Mouse (Mus musculus) limb, embryonic 10.5 days (tissue): ENCODE data around the gene Trabd2b. TPM values are rescaled to one million over a fixed set of nuclear protein-coding genes. Genes with fewer than 3 reads are reported as not detected.

Source experiments
- DNase-seq: peaks from one replicate; pipeline ENCODE4 v3.0.0-alpha.2; 2017; ENCODE audit warnings: low spot score
- H3K27ac ChIP-seq: fragments of 300-500 bp; sonication (generic); 2 replicates; pipeline ENCODE4 v1.5.1; 2016; ENCODE audit warnings: mild to moderate bottlenecking
- H3K27me3 ChIP-seq: fragments of 300-500 bp; sonication (generic); 2 replicates; pipeline ENCODE4 v1.6.1; 2016; ENCODE audit warnings: low read depth, mild to moderate bottlenecking; ENCODE audit not compliant: poor library complexity, severe bottlenecking
- H3K36me3 ChIP-seq: fragments of 300-500 bp; sonication (generic); 2 replicates; pipeline ENCODE4 v1.6.1; 2016; ENCODE audit warnings: mild to moderate bottlenecking, moderate library complexity
- H3K4me1 ChIP-seq: fragments of 300-500 bp; sonication (generic); 2 replicates; pipeline ENCODE4 v1.6.1; 2016
- H3K4me3 ChIP-seq: fragments of 300-500 bp; sonication (generic); 2 replicates; pipeline ENCODE4 v1.5.1; 2016; ENCODE audit warnings: mild to moderate bottlenecking, moderate library complexity
- H3K9me3 ChIP-seq: fragments of 300-500 bp; sonication (generic); replicated peaks from 2 replicates; pipeline ENCODE4 v1.6.1; 2016; ENCODE audit warnings: mild to moderate bottlenecking
- WGBS: fragments of 180-500 bp; shearing (Covaris S2); methylation state at CpG from one replicate; pipeline ENCODE4 v1.1.7; 2016; 5-methylcytosine and 5-hydroxymethylcytosine counted together
- polyA plus RNA-seq: library from polyadenylated mRNA; unstranded; fragments of >200 nt; fragmentation: Nextera tagmentation; extraction: Ambion mirVana; gene quantifications from 2 replicates; pipeline ENCODE4 v1.2.1, GENCODE M21; 2016

Gene Trabd2b
- polyA plus RNA-seq, 1 experiment from 2014 or later = 0.34 TPM

- peaks cover 43% of the 10 kb centered on the region; the same call in 1 of the 2 replicates for H3K27me3 ChIP-seq
- DNase-seq = no peak
- no peaks in the 10 kb centered on the region for H3K4me1 ChIP-seq
- no peak overlapping the region for H3K27ac ChIP-seq
- WGBS = 89% methylated on average over 4 of the region's 4 CpGs
- H3K4me3 ChIP-seq = no peak overlapping the region
- H3K36me3 ChIP-seq = no peaks in the 10 kb centered on the region
- H3K9me3 ChIP-seq = no peaks in the 10 kb centered on the region
These were observed 206.3 kb downstream of the Trabd2b start for GRCm38 (mm10) chr4:114612827-114613226.

GRCm38 (mm10) chr4:114614086-114614485, 207.6 kb downstream of the Trabd2b start:
- Histone ChIP-seq H3K36me3 (no peaks in the 10 kb centered on the region), H3K9me3 (no peaks in the 10 kb centered on the region), H3K27me3 (peaks cover 43% of the 10 kb centered on the region; the same call in 1 of the 2 replicates), H3K4me1 (no peaks in the 10 kb centered on the region), H3K27ac (no peak overlapping the region), H3K4me3 (no peak overlapping the region)
- no peak for DNase-seq
- 74% methylated on average over 1 of the region's 1 CpGs for WGBS

- H3K9me3 ChIP-seq = no peaks in the 10 kb centered on the region
- H3K4me3 ChIP-seq = no peak overlapping the region
- peaks cover 50% of the 10 kb centered on the region for H3K27me3 ChIP-seq
- DNase-seq = no peak
- H3K4me1 ChIP-seq = no peaks in the 10 kb centered on the region
- no peaks in the 10 kb centered on the region for H3K36me3 ChIP-seq
- WGBS = 91% methylated on average over 4 of the region's 4 CpGs
- H3K27ac ChIP-seq = no peak overlapping the region
These were observed 209.2 kb downstream of the Trabd2b start for GRCm38 (mm10) chr4:114615765-114616164.

- DNase-seq = no peak
- Histone ChIP-seq H3K4me3 (no peak overlapping the region), H3K27ac (no peak overlapping the region), H3K4me1 (peaks cover 20% of the 10 kb centered on the region), H3K36me3 (no peaks in the 10 kb centered on the region), H3K27me3 (peaks cover 86% of the 10 kb centered on the region), H3K9me3 (no peaks in the 10 kb centered on the region)
- 69% methylated on average over 5 of the region's 5 CpGs for WGBS
These were observed 216.4 kb downstream of the Trabd2b start for GRCm38 (mm10) chr4:114622929-114623328.

GRCm38 (mm10) chr4:114624114-114624910, 217.8 kb downstream of the Trabd2b start:
- Histone ChIP-seq H3K4me1 (peaks cover 20% of the 10 kb centered on the region), H3K9me3 (no peaks in the 10 kb centered on the region), H3K36me3 (no peaks in the 10 kb centered on the region), H3K27ac (peak overlapping the region; percentile 46), H3K27me3 (peaks cover 87% of the 10 kb centered on the region), H3K4me3 (no peak overlapping the region)
- no peak for DNase-seq
- 17% methylated on average over 3 of the region's 3 CpGs for WGBS

GRCm38 (mm10) chr4:114625357-114625756, 218.8 kb downstream of the Trabd2b start:
- Histone ChIP-seq H3K4me3 (no peak overlapping the region), H3K9me3 (no peaks in the 10 kb centered on the region)
- DNase-seq = no peak

GRCm38 (mm10) chr4:114625920-114626319, 219.4 kb downstream of the Trabd2b start:
- H3K4me1 ChIP-seq = peaks cover 20% of the 10 kb centered on the region
- WGBS = 92% methylated on average over 3 of the region's 3 CpGs
- H3K27me3 ChIP-seq = peaks cover 82% of the 10 kb centered on the region
- no peak overlapping the region for H3K27ac ChIP-seq
- DNase-seq = no peak
- no peaks in the 10 kb centered on the region for H3K9me3 ChIP-seq
- H3K36me3 ChIP-seq = no peaks in the 10 kb centered on the region
- H3K4me3 ChIP-seq = no peak overlapping the region

More at GRCm38 (mm10) chr4:114625357-114625756, 218.8 kb downstream of the Trabd2b start:
- Histone ChIP-seq H3K36me3 (no peaks in the 10 kb centered on the region), H3K4me1 (peaks cover 20% of the 10 kb centered on the region), H3K27me3 (peaks cover 82% of the 10 kb centered on the region), H3K27ac (peak overlapping the region; percentile 59; the same call in 1 of the 2 replicates)
- 42% methylated on average over 4 of the region's 4 CpGs for WGBS

GRCm38 (mm10) chr4:114627674-114628293, 221.3 kb downstream of the Trabd2b start:
- 64% methylated on average over 7 of the region's 7 CpGs for WGBS
- no peak for DNase-seq
- peaks cover 86% of the 10 kb centered on the region for H3K27me3 ChIP-seq

GRCm38 (mm10) chr4:114635889-114636288, 229.4 kb downstream of the Trabd2b start:
- WGBS = 28% methylated on average over 5 of the region's 5 CpGs
- no peak overlapping the region for H3K4me3 ChIP-seq
- no peaks in the 10 kb centered on the region for H3K36me3 ChIP-seq
- peak; percentile 72 for DNase-seq
- H3K4me1 ChIP-seq = no peaks in the 10 kb centered on the region
- peaks cover 82% of the 10 kb centered on the region for H3K27me3 ChIP-seq
- no peaks in the 10 kb centered on the region for H3K9me3 ChIP-seq
- no peak overlapping the region for H3K27ac ChIP-seq

More at GRCm38 (mm10) chr4:114627674-114628293, 221.3 kb downstream of the Trabd2b start:
- Histone ChIP-seq H3K4me3 (no peak overlapping the region), H3K9me3 (no peaks in the 10 kb centered on the region), H3K4me1 (peaks cover 20% of the 10 kb centered on the region), H3K36me3 (no peaks in the 10 kb centered on the region), H3K27ac (no peak overlapping the region)

- Histone ChIP-seq H3K4me3 (no peak overlapping the region), H3K4me1 (no peaks in the 10 kb centered on the region), H3K9me3 (no peaks in the 10 kb centered on the region), H3K27ac (no peak overlapping the region), H3K36me3 (no peaks in the 10 kb centered on the region), H3K27me3 (peaks cover 81% of the 10 kb centered on the region)
- WGBS = 88% methylated on average over 1 of the region's 1 CpGs
- DNase-seq = no peak
These were observed 229.8 kb downstream of the Trabd2b start for GRCm38 (mm10) chr4:114636324-114636723.

GRCm38 (mm10) chr4:114637120-114637519, 230.6 kb downstream of the Trabd2b start:
- H3K27me3 ChIP-seq = peaks cover 85% of the 10 kb centered on the region
- H3K4me1 ChIP-seq = no peaks in the 10 kb centered on the region
- WGBS = 17% methylated on average over 3 of the region's 3 CpGs
- no peaks in the 10 kb centered on the region for H3K9me3 ChIP-seq
- H3K27ac ChIP-seq = no peak overlapping the region
- H3K4me3 ChIP-seq = no peak overlapping the region
- no peaks in the 10 kb centered on the region for H3K36me3 ChIP-seq
- DNase-seq = no peak

- Histone ChIP-seq H3K9me3 (no peaks in the 10 kb centered on the region), H3K27ac (no peak overlapping the region), H3K4me3 (no peak overlapping the region), H3K27me3 (peaks cover 94% of the 10 kb centered on the region), H3K4me1 (peaks cover 26% of the 10 kb centered on the region), H3K36me3 (no peaks in the 10 kb centered on the region)
- WGBS = 91% methylated on average over 4 of the region's 4 CpGs
- DNase-seq = no peak
These were observed 235.9 kb downstream of the Trabd2b start for GRCm38 (mm10) chr4:114642469-114642868.

GRCm38 (mm10) chr4:114643679-114644208, 237.2 kb downstream of the Trabd2b start:
- peaks cover 96% of the 10 kb centered on the region for H3K27me3 ChIP-seq
- H3K36me3 ChIP-seq = no peaks in the 10 kb centered on the region
- H3K27ac ChIP-seq = no peak overlapping the region
- 51% methylated on average over 20 of the region's 20 CpGs for WGBS
- no peak overlapping the region for H3K4me3 ChIP-seq
- peaks cover 36% of the 10 kb centered on the region for H3K4me1 ChIP-seq
- no peaks in the 10 kb centered on the region for H3K9me3 ChIP-seq
- no peak for DNase-seq
